Mouse (Mus musculus): ENCODE data around the gene Cttn. TPM values are rescaled to one million over a fixed set of nuclear protein-coding genes. Genes with fewer than 3 reads are reported as not detected.

Cttn gene
- 186 and 322 TPM in 2 replicates for polyA plus RNA-seq (2012; rRNA removed)

DNA sequence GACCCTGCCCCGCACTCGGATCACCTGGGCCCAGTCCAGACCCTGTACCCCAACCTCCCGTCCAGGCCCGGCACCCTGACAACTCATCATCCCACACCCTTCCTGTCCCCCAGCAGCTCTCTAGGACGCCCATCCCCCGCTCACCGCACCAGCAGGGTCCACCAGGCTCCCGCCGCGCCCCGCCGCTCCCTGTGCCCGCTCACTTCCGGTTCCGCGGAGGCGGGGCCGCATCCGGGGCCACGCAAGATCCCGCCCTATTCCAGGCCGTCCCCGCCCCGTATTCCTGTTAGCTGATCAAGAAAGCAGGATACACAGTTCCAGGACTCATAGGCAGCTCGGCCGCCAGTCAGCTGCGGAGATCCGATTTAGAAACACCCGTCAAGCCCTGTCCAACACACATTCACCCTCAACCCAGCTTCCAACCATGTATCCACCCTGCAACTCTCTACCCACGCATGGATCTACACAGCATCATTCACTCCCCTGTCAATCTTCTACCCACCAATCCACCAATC, at the start of gene Cttn:
TSS of gene Cttn (minus strand) at position 465 of the 515 bp plus-strand sequence.

Other genes with a start within 250 kb of the Cttn start
- gene Ppfia1, start 82.7 kb upstream of the Cttn start, polyA plus RNA-seq (2012; rRNA removed), result 50.8 and 53.4 TPM in 2 replicates
- 8.8 and 9.5 TPM in 2 replicates for gene Fadd, start 111.5 kb upstream of the Cttn start, polyA plus RNA-seq (2012; rRNA removed)

Data from central nervous system, embryonic 11.5 days (tissue).